10 mouse cellular contexts compared by ENCODE assay signal in the genomic region with DNA sequence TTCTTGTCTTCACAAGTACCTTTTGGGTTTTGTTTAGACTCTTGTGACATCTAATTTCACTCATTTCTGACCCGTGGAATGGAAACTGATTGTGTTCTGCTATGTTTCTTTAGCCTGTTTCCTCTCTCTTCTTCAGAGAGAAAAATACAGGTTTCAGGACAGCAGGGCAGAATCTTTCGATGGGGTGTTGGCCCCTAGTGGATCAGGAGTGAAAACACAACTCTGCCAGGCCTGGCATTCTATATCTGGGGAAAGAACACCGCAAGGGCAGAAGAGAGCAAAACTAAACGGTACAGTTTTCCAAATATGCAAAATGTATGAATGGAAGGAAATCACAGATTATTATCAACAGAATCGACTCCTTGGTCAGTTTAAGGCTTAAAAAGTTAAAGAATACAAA. TPM values are rescaled to one million over a fixed set of nuclear protein-coding genes. Genes with fewer than 3 reads are reported as not detected.
DNase-seq lines count a peak whose midpoint lies in the region; ATAC-seq and TF ChIP-seq lines count a peak whose summit lies in the region.
"Had no signal": no experiment of that assay in that cellular context is flagged by ENCODE, and none has a peak within 500 bp of the region (broad histone marks: within the 10 kb centered on the region; RNA-seq: fewer than 3 reads in every experiment).

No protein-coding gene starts in this region.

- TF ChIP-seq CTCF in liver, embryonic 14.5 days (IDR thresholded peaks at IDR 0.05; ENCODE audit: low read depth) = peak; percentile 14; the same call in 1 of the 2 replicates
- TF ChIP-seq CTCF in brain, embryonic 14.5 days (IDR thresholded peaks at IDR 0.05; ENCODE audit: borderline replicate concordance, extremely low read depth, insufficient read depth, insufficient read length) = peak; percentile 56; the same call in 1 of the 2 replicates

- H3K4me2 ChIP-seq in forebrain, embryonic 14.5 days (ENCODE audit: low read length) = no peak overlapping the region
- H3K4me2 ChIP-seq in forebrain, embryonic 13.5 days = no peak overlapping the region
- no peak overlapping the region for H3K4me2 ChIP-seq in liver, embryonic 14.5 days (ENCODE audit: low read depth)
- no peak overlapping the region for H3K4me2 ChIP-seq in liver, embryonic 12.5 days
- no peak overlapping the region for H3K4me2 ChIP-seq in intestine, embryonic 16.5 days (ENCODE audit: low read depth, low read length)
- H3K4me2 ChIP-seq: liver, embryonic 15.5 days had no signal

- no peak overlapping the region for H3K9ac ChIP-seq in forebrain, embryonic 14.5 days (ENCODE audit: low read length)
- H3K9ac ChIP-seq in forebrain, embryonic 13.5 days = no peak overlapping the region
- no peak overlapping the region for H3K9ac ChIP-seq in liver, embryonic 14.5 days (replicated peaks)
- H3K9ac ChIP-seq in liver, embryonic 12.5 days = no peak overlapping the region
- no peak overlapping the region for H3K9ac ChIP-seq in intestine, embryonic 16.5 days (ENCODE audit: low read depth, low read length)
- H3K9ac ChIP-seq: liver, embryonic 15.5 days had no signal

- H3K4me3 ChIP-seq in forebrain, embryonic 14.5 days (ENCODE audit: low read depth, low read length) = no peak overlapping the region
- H3K4me3 ChIP-seq in forebrain, embryonic 13.5 days = no peak overlapping the region
- H3K4me3 ChIP-seq in liver, embryonic 14.5 days (ENCODE audit: insufficient read depth in 1 of 2, low read depth in 2 of 2, low read length in 2 of 2) = no peak overlapping the region
- H3K4me3 ChIP-seq in liver, embryonic 12.5 days = no peak overlapping the region
- no peak overlapping the region for H3K4me3 ChIP-seq in intestine, embryonic 16.5 days (ENCODE audit: low read length)
- H3K4me3 ChIP-seq: liver, embryonic 15.5 days had no signal

- DNase-seq in forebrain, embryonic 14.5 days (ENCODE audit: low spot score) = peak; percentile 44
- no peak for DNase-seq in liver, embryonic 14.5 days (ENCODE audit: low read depth in 3 of 3, low spot score in 3 of 3)
- peak; percentile 59 for DNase-seq in brain, embryonic 14.5 days (ENCODE audit: low read depth)
- peak; percentile 34 for DNase-seq in mesoderm, embryonic 11.5 days (ENCODE audit: low read depth, low spot score)

- no peak for TF ChIP-seq EP300 in liver, embryonic 14.5 days (IDR thresholded peaks at IDR 0.05; ENCODE audit: low read depth)

- no peaks in the 10 kb centered on the region for H3K36me3 ChIP-seq in forebrain, embryonic 14.5 days (ENCODE audit: control insufficient read depth, insufficient read depth, low read length)
- H3K36me3 ChIP-seq in forebrain, embryonic 13.5 days (ENCODE audit: poor library complexity, severe bottlenecking) = no peaks in the 10 kb centered on the region
- no peaks in the 10 kb centered on the region for H3K36me3 ChIP-seq in liver, embryonic 14.5 days (replicated peaks; ENCODE audit: control insufficient read depth, insufficient read depth, low read depth)
- no peaks in the 10 kb centered on the region for H3K36me3 ChIP-seq in liver, embryonic 12.5 days
- H3K36me3 ChIP-seq in intestine, embryonic 16.5 days (ENCODE audit: control insufficient read depth, insufficient read depth, low read length) = no peaks in the 10 kb centered on the region
- H3K36me3 ChIP-seq: liver, embryonic 15.5 days had no signal

- no peaks in the 10 kb centered on the region for H3K27me3 ChIP-seq in forebrain, embryonic 14.5 days (replicated peaks; ENCODE audit: control insufficient read depth, insufficient read depth, low read length)
- no peaks in the 10 kb centered on the region for H3K27me3 ChIP-seq in forebrain, embryonic 13.5 days
- no peaks in the 10 kb centered on the region for H3K27me3 ChIP-seq in liver, embryonic 14.5 days (ENCODE audit: control insufficient read depth, insufficient read depth, low read length)
- H3K27me3 ChIP-seq in liver, embryonic 12.5 days (replicated peaks) = no peaks in the 10 kb centered on the region
- no peaks in the 10 kb centered on the region for H3K27me3 ChIP-seq in intestine, embryonic 16.5 days (replicated peaks; ENCODE audit: control insufficient read depth, insufficient read depth, low read length)
- H3K27me3 ChIP-seq: liver, embryonic 15.5 days had no signal

- 37% methylated on average over 5 of the region's 5 CpGs for WGBS in forebrain, embryonic 14.5 days
- 31% methylated on average over 5 of the region's 5 CpGs for WGBS in forebrain, embryonic 13.5 days
- 22% methylated on average over 5 of the region's 5 CpGs for WGBS in liver, embryonic 14.5 days (ENCODE audit: insufficient replicate concordance)
- 32% methylated on average over 5 of the region's 5 CpGs for WGBS in liver, embryonic 12.5 days (ENCODE audit: insufficient replicate concordance)
- 26% methylated on average over 5 of the region's 5 CpGs for WGBS in intestine, embryonic 16.5 days

- no peaks in the 10 kb centered on the region for H3K9me3 ChIP-seq in forebrain, embryonic 14.5 days (replicated peaks; ENCODE audit: control insufficient read depth, low read length)
- no peaks in the 10 kb centered on the region for H3K9me3 ChIP-seq in forebrain, embryonic 13.5 days (replicated peaks)
- no peaks in the 10 kb centered on the region for H3K9me3 ChIP-seq in liver, embryonic 14.5 days (ENCODE audit: control insufficient read depth, low read length)
- no peaks in the 10 kb centered on the region for H3K9me3 ChIP-seq in liver, embryonic 12.5 days (replicated peaks)
- H3K9me3 ChIP-seq in intestine, embryonic 16.5 days (ENCODE audit: control insufficient read depth, low read length) = no peaks in the 10 kb centered on the region
- H3K9me3 ChIP-seq: liver, embryonic 15.5 days had no signal

- no peaks in the 10 kb centered on the region for H3K4me1 ChIP-seq in forebrain, embryonic 14.5 days (ENCODE audit: control insufficient read depth, insufficient read depth, low read length)
- no peaks in the 10 kb centered on the region for H3K4me1 ChIP-seq in forebrain, embryonic 13.5 days
- H3K4me1 ChIP-seq in liver, embryonic 14.5 days (replicated peaks; ENCODE audit: control insufficient read depth in 2 of 2, insufficient read depth in 2 of 2, low read length in 1 of 2) = no peaks in the 10 kb centered on the region; a peak in 2 of 4 replicates
- H3K4me1 ChIP-seq in liver, embryonic 12.5 days = no peaks in the 10 kb centered on the region
- no peaks in the 10 kb centered on the region for H3K4me1 ChIP-seq in intestine, embryonic 16.5 days (ENCODE audit: control insufficient read depth, insufficient read depth, low read length)

- no peak overlapping the region for H3K27ac ChIP-seq in forebrain, embryonic 14.5 days (ENCODE audit: low read depth, low read length)
- H3K27ac ChIP-seq in forebrain, embryonic 13.5 days = no peak overlapping the region
- no peak overlapping the region for H3K27ac ChIP-seq in liver, embryonic 14.5 days
- H3K27ac ChIP-seq in liver, embryonic 12.5 days = no peak overlapping the region
- H3K27ac ChIP-seq in intestine, embryonic 16.5 days (ENCODE audit: low read length) = no peak overlapping the region
- H3K27ac ChIP-seq: liver, embryonic 15.5 days had no signal

- no peak for TF ChIP-seq POLR2A in brain, embryonic 14.5 days (IDR thresholded peaks at IDR 0.05; ENCODE audit: borderline replicate concordance, extremely low read depth, insufficient read depth, insufficient read length, poor library complexity, severe bottlenecking)

- no peak; the same call in 1 of the 2 replicates for ATAC-seq in forebrain, embryonic 14.5 days
- no peak for ATAC-seq in forebrain, embryonic 13.5 days
- ATAC-seq in liver, embryonic 14.5 days (ENCODE audit: insufficient read depth) = no peak
- no peak for ATAC-seq in liver, embryonic 12.5 days
- ATAC-seq in intestine, embryonic 16.5 days = no peak
- no peak for ATAC-seq in monocyte, adult 5-6 weeks (replicated peaks; ENCODE audit: insufficient number of reproducible peaks, low FRiP score, low TSS enrichment, poor library complexity, severe bottlenecking)

RNA-seq across cellular contexts. Expression of gene Exo1, which starts 12.8 kb away (rescaled TPM):
- polyA plus RNA-seq in forebrain, embryonic 14.5 days (2014; fragmentation: Nextera tagmentation; extraction: Ambion mirVana) = 28.1 and 28.8 TPM in 2 replicates
- 63.4 and 72.0 TPM in 2 replicates for polyA plus RNA-seq in forebrain, embryonic 13.5 days (2015; fragmentation: Nextera tagmentation; extraction: Ambion mirVana)
- polyA plus RNA-seq in liver, embryonic 14.5 days (2012; rRNA removed) = 4.8 and 10.9 TPM in 2 replicates
- 39.2 and 47.3 TPM in 2 replicates for polyA plus RNA-seq in liver, embryonic 14.5 days (2014; fragmentation: Nextera tagmentation; extraction: Ambion mirVana)
- polyA plus RNA-seq in liver, embryonic 12.5 days (2016; fragmentation: Nextera tagmentation; extraction: Ambion mirVana) = 76.5 and 78.4 TPM in 2 replicates
- polyA plus RNA-seq in brain, embryonic 14.5 days (2012; rRNA removed) = 4.3 and 5.4 TPM in 2 replicates
- 44.2 and 46.2 TPM in 2 replicates for polyA plus RNA-seq in intestine, embryonic 16.5 days (2015; fragmentation: Nextera tagmentation; extraction: Ambion mirVana)
- 1.1 to 5.4 TPM (median 1.3 TPM) in 3 replicates for total RNA-seq in monocyte, adult 5-6 weeks (2017)

RNA-seq across cellular contexts. Expression of gene Gm38100, which starts 52.6 kb away (rescaled TPM):
- polyA plus RNA-seq in forebrain, embryonic 14.5 days (2014; fragmentation: Nextera tagmentation; extraction: Ambion mirVana) = not detected in 2 replicates
- 0.16 and 0.18 TPM in 2 replicates for polyA plus RNA-seq in forebrain, embryonic 13.5 days (2015; fragmentation: Nextera tagmentation; extraction: Ambion mirVana)
- not detected in 2 replicates for polyA plus RNA-seq in liver, embryonic 14.5 days (2012; rRNA removed)
- not detected in 2 replicates for polyA plus RNA-seq in liver, embryonic 14.5 days (2014; fragmentation: Nextera tagmentation; extraction: Ambion mirVana)
- not detected in 2 replicates for polyA plus RNA-seq in liver, embryonic 12.5 days (2016; fragmentation: Nextera tagmentation; extraction: Ambion mirVana)
- not detected in 2 replicates for polyA plus RNA-seq in brain, embryonic 14.5 days (2012; rRNA removed)
- 0.07 TPM in 1 of 2 replicates, not detected in the other for polyA plus RNA-seq in intestine, embryonic 16.5 days (2015; fragmentation: Nextera tagmentation; extraction: Ambion mirVana)
- not detected in 3 replicates for total RNA-seq in monocyte, adult 5-6 weeks (2017)
- polyA plus RNA-seq: liver, embryonic 15.5 days; small intestine, adult 2 months had no signal

Comparison
In these comparisons a context has a peak if more than half of its experiments do, and no peak if none do; other contexts are left out.
1. DNase-seq: peak in forebrain, embryonic 14.5 days (single experiment), brain, embryonic 14.5 days (single experiment) and mesoderm, embryonic 11.5 days (single experiment); none in liver, embryonic 14.5 days (0 of 3).